Mouse (Mus musculus) activated CD4-positive, CD25-positive, alpha-beta regulatory T cell, adult 4 months (primary cell): ENCODE data around the gene Mrpl19. TPM values are rescaled to one million over a fixed set of nuclear protein-coding genes. Genes with fewer than 3 reads are reported as not detected.

ENCODE experiments used
- ATAC-seq: one replicate; pipeline ENCODE4 v1.8.0; 2017
- polyA plus RNA-seq, 2 experiments: library from polyadenylated mRNA; unstranded; fragments of 100-300 nt; shearing (Covaris generic); gene quantifications; one replicate each; pipeline ENCODE4 v1.2.1; 2017

Gene Mrpl19
- 10 to 100 TPM; 60.7 to 81.2 TPM for polyA plus RNA-seq

GRCm38 (mm10) chr6:81965296-81966067 lies at the start of gene Mrpl19:
Gene Mrpl19, minus strand, starts transcription at chr6:81965958.
- ATAC-seq = peak; percentile 98

GRCm38 (mm10) chr6:82012392-82012791 lies 46.6 kb upstream of the Mrpl19 start:
- no peak for ATAC-seq

- ATAC-seq = no peak
Measured at GRCm38 (mm10) chr6:81990049-81990810, 24.5 kb upstream of the Mrpl19 start.

- ATAC-seq = no peak
Measured at GRCm38 (mm10) chr6:81988341-81988740, 22.6 kb upstream of the Mrpl19 start.

- ATAC-seq = no peak
Measured at GRCm38 (mm10) chr6:81987580-81987979, 21.8 kb upstream of the Mrpl19 start.

GRCm38 (mm10) chr6:81987010-81987409 lies 21.3 kb upstream of the Mrpl19 start:
- ATAC-seq = peak; percentile 66

- no peak for ATAC-seq
Measured at GRCm38 (mm10) chr6:81986599-81986998, 20.8 kb upstream of the Mrpl19 start.

- no peak for ATAC-seq
Measured at GRCm38 (mm10) chr6:81986171-81986570, 20.4 kb upstream of the Mrpl19 start.

- ATAC-seq = no peak
Measured at GRCm38 (mm10) chr6:81979286-81979685, 13.5 kb upstream of the Mrpl19 start.

GRCm38 (mm10) chr6:81975971-81976621 lies 10.3 kb upstream of the Mrpl19 start:
- ATAC-seq = peak; percentile 68

GRCm38 (mm10) chr6:81972595-81972994 lies 6.8 kb upstream of the Mrpl19 start:
- no peak for ATAC-seq

GRCm38 (mm10) chr6:81971196-81971595 lies 5.4 kb upstream of the Mrpl19 start:
- ATAC-seq = no peak

- peak; percentile 30 for ATAC-seq
Measured at GRCm38 (mm10) chr6:81966068-81966544, 348 bp upstream of the Mrpl19 start.

- no peak for ATAC-seq
Measured at GRCm38 (mm10) chr6:81960284-81960683, 5.5 kb downstream of the Mrpl19 start.

- no peak for ATAC-seq
Measured at GRCm38 (mm10) chr6:81959866-81960265, 5.9 kb downstream of the Mrpl19 start.

GRCm38 (mm10) chr6:81957992-81958391 lies 7.8 kb downstream of the Mrpl19 start:
- ATAC-seq = no peak

- ATAC-seq = no peak
Measured at GRCm38 (mm10) chr6:81956399-81956798, 9.4 kb downstream of the Mrpl19 start.

GRCm38 (mm10) chr6:81955133-81955532 lies 10.6 kb downstream of the Mrpl19 start:
- ATAC-seq = no peak

GRCm38 (mm10) chr6:81946906-81947305 lies 18.9 kb downstream of the Mrpl19 start:
- no peak for ATAC-seq

GRCm38 (mm10) chr6:81944432-81944831 lies 21.3 kb downstream of the Mrpl19 start:
- no peak for ATAC-seq

- ATAC-seq = no peak
Measured at GRCm38 (mm10) chr6:81943281-81943680, 22.5 kb downstream of the Mrpl19 start.

GRCm38 (mm10) chr6:81941718-81942117 lies 24.0 kb downstream of the Mrpl19 start:
- ATAC-seq = no peak

- no peak for ATAC-seq
Measured at GRCm38 (mm10) chr6:81933281-81933680, 32.5 kb downstream of the Mrpl19 start.
